Mouse (Mus musculus): ENCODE data around the gene Egln1.

Gene Egln1

GRCm38 (mm10) chr8:124944406-124944805, 4.7 kb downstream of the Egln1 start:
- DNase-seq (ENCODE audit: low spot score): no peak

GRCm38 (mm10) chr8:124943801-124944200, 5.3 kb downstream of the Egln1 start:
- DNase-seq (ENCODE audit: low spot score): no peak

- no peak for DNase-seq (ENCODE audit: low spot score)
Observed at GRCm38 (mm10) chr8:124937293-124937692, 11.8 kb downstream of the Egln1 start.

GRCm38 (mm10) chr8:124936699-124937098, 12.4 kb downstream of the Egln1 start:
- DNase-seq (ENCODE audit: low spot score): no peak

- DNase-seq (ENCODE audit: low spot score): no peak
Observed at GRCm38 (mm10) chr8:124935116-124935515, 14.0 kb downstream of the Egln1 start.

GRCm38 (mm10) chr8:124932435-124932834, 16.7 kb downstream of the Egln1 start:
- DNase-seq (ENCODE audit: low spot score): no peak

GRCm38 (mm10) chr8:124930649-124931048, 18.5 kb downstream of the Egln1 start:
- no peak for DNase-seq (ENCODE audit: low spot score)

GRCm38 (mm10) chr8:124930086-124930485, 19.0 kb downstream of the Egln1 start:
- no peak for DNase-seq (ENCODE audit: low spot score)

GRCm38 (mm10) chr8:124929006-124929405, 20.1 kb downstream of the Egln1 start:
- DNase-seq (ENCODE audit: low spot score): no peak

GRCm38 (mm10) chr8:124926351-124926771, 22.8 kb downstream of the Egln1 start:
- DNase-seq (ENCODE audit: low spot score): no peak

GRCm38 (mm10) chr8:124925544-124926266, 23.4 kb downstream of the Egln1 start:
- DNase-seq (ENCODE audit: low spot score): peak; percentile 45

- DNase-seq (ENCODE audit: low spot score): no peak
Observed at GRCm38 (mm10) chr8:124923971-124924652, 25.0 kb downstream of the Egln1 start.

GRCm38 (mm10) chr8:124922490-124923089, 26.5 kb downstream of the Egln1 start:
- no peak for DNase-seq (ENCODE audit: low spot score)

- peak; percentile 50 for DNase-seq (ENCODE audit: low spot score)
Observed at GRCm38 (mm10) chr8:124921369-124922279, 27.5 kb downstream of the Egln1 start.

GRCm38 (mm10) chr8:124917741-124918484, 31.2 kb downstream of the Egln1 start:
- no peak for DNase-seq (ENCODE audit: low spot score)

GRCm38 (mm10) chr8:124914061-124914460, 35.1 kb downstream of the Egln1 start:
- no peak for DNase-seq (ENCODE audit: low spot score)

- DNase-seq (ENCODE audit: low spot score): no peak
Observed at GRCm38 (mm10) chr8:124911938-124912872, 36.9 kb downstream of the Egln1 start.

GRCm38 (mm10) chr8:124910349-124910748, 38.8 kb downstream of the Egln1 start:
- no peak for DNase-seq (ENCODE audit: low spot score)

GRCm38 (mm10) chr8:124909936-124910335, 39.2 kb downstream of the Egln1 start:
- no peak for DNase-seq (ENCODE audit: low spot score)

- no peak for DNase-seq (ENCODE audit: low spot score)
Observed at GRCm38 (mm10) chr8:124905482-124905881, 43.6 kb downstream of the Egln1 start.
